Mouse (Mus musculus) kidney, postnatal 25 days (tissue): ENCODE measurements at regions not wholly inside any gene's neighbourhood (a gene's known extent, or its start where the extent isn't known, plus 50 kb on each side); places are given as distances from the start of the nearest gene placed in this dataset.
"Not testable (repeated sequence)": the region's sequence is repeated elsewhere in the genome, so short reads cannot be mapped to it uniquely, and the experiment has no call there.

Experiments
- DNase-seq, 2 experiments: peaks; one replicate each; pipeline ENCODE4 v3.0.0; 2021; ENCODE audit warnings: mixed read lengths in 2 of 2

GRCm38 (mm10) chr14:86301666-86302065, 839.4 kb downstream of the Diaph3 start:
- DNase-seq: peak in 1 of 2 experiments; percentile 13

GRCm38 (mm10) chr14:86300811-86301210, 840.2 kb downstream of the Diaph3 start:
- no peak for DNase-seq

- peak; percentile 18 to 49 for DNase-seq
These were observed 843.0 kb downstream of the Diaph3 start for GRCm38 (mm10) chr14:86297991-86298390.

GRCm38 (mm10) chr14:86294606-86295005, 846.4 kb downstream of the Diaph3 start:
- DNase-seq: not testable (repeated sequence)

GRCm38 (mm10) chr14:86293804-86294203, 847.2 kb downstream of the Diaph3 start:
- DNase-seq: no peak

GRCm38 (mm10) chr14:86293371-86293770, 847.7 kb downstream of the Diaph3 start:
- peak in 1 of 2 experiments; percentile 21 for DNase-seq

- DNase-seq: no peak
These were observed 850.5 kb downstream of the Diaph3 start for GRCm38 (mm10) chr14:86290556-86290955.

GRCm38 (mm10) chr14:86261640-86262230, 879.3 kb downstream of the Diaph3 start:
- DNase-seq: no peak

GRCm38 (mm10) chr14:86254196-86254595, 886.8 kb downstream of the Diaph3 start:
- no peak for DNase-seq

- no peak for DNase-seq
These were observed 889.4 kb downstream of the Diaph3 start for GRCm38 (mm10) chr14:86251617-86252016.

GRCm38 (mm10) chr14:86247686-86248085, 893.3 kb downstream of the Diaph3 start:
- DNase-seq: no peak

- DNase-seq: no peak
These were observed 894.3 kb downstream of the Diaph3 start for GRCm38 (mm10) chr14:86246770-86247169.

GRCm38 (mm10) chr14:86243662-86244061, 897.4 kb downstream of the Diaph3 start:
- DNase-seq: no peak

- DNase-seq: no peak
These were observed 898.2 kb downstream of the Diaph3 start for GRCm38 (mm10) chr14:86242836-86243235.

GRCm38 (mm10) chr14:86239090-86239489, 901.9 kb downstream of the Diaph3 start:
- no peak for DNase-seq

- no peak for DNase-seq
These were observed 907.7 kb downstream of the Diaph3 start for GRCm38 (mm10) chr14:86233305-86233704.

GRCm38 (mm10) chr14:86230609-86231008, 910.4 kb downstream of the Diaph3 start:
- DNase-seq: no peak

- no peak for DNase-seq
These were observed 911.3 kb downstream of the Diaph3 start for GRCm38 (mm10) chr14:86229755-86230154.

GRCm38 (mm10) chr14:86215711-86216110, 925.3 kb downstream of the Diaph3 start:
- no peak for DNase-seq

- DNase-seq: no peak
These were observed 929.4 kb downstream of the Diaph3 start for GRCm38 (mm10) chr14:86211654-86212053.

- DNase-seq: no peak
These were observed 936.5 kb downstream of the Diaph3 start for GRCm38 (mm10) chr14:86204582-86204981.

GRCm38 (mm10) chr14:86197864-86198263, 943.2 kb downstream of the Diaph3 start:
- no peak for DNase-seq

GRCm38 (mm10) chr14:86184663-86185381, 956.2 kb downstream of the Diaph3 start:
- no peak for DNase-seq

GRCm38 (mm10) chr14:86178517-86178916, 962.5 kb downstream of the Diaph3 start:
- no peak for DNase-seq

GRCm38 (mm10) chr14:86171118-86171517, 969.9 kb downstream of the Diaph3 start:
- no peak for DNase-seq
